Mouse (Mus musculus): ENCODE data around the gene Impdh1. TPM values are rescaled to one million over a fixed set of nuclear protein-coding genes. Genes with fewer than 3 reads are reported as not detected.
A peak's percentile ranks its signal among the peaks of the same experiment; 100 is the strongest.

Gene Impdh1
- polyA plus RNA-seq, 1 experiment, result 25.7 TPM

DNA sequence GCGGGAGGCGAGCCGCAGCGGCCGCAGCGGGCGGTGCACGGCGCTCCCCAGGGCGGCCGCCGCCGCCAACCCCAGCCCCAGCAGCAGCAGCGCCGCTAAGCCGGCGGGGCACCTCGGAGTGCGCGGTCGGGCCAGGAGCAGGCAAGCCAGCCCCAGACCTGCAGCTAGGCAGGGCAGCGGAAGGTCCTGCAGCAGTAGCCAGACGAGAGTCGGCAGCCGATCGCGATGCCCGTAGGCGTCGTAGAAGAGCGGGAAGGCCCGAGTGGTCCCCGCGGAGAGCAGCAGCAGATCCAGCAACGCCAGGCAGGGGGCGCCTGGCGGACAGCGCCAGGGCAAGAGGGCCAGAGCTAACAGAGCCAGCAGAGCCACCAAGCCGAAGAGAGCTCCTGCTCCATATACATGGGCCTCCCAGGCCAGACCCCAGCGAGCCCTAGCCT lies 45.2 kb downstream of the Impdh1 start:
- no peaks in the 10 kb centered on the region for H3K4me1 ChIP-seq (ENCODE audit: control insufficient read depth, insufficient read depth, low read length)
- H3K27ac ChIP-seq (ENCODE audit: insufficient read depth, low read length), result no peak overlapping the region
- H3K27me3 ChIP-seq (ENCODE audit: control insufficient read depth, insufficient read depth, low read length, poor library complexity, severe bottlenecking), result no peaks in the 10 kb centered on the region; the same call in 1 of the 2 replicates
- H3K9ac ChIP-seq (ENCODE audit: low read depth, poor library complexity, severe bottlenecking), result peak overlapping the region; percentile 64
- peak; percentile 76 for TF ChIP-seq CTCF (IDR thresholded peaks at IDR 0.05; ENCODE audit: low read depth, low read length)
- no peak for TF ChIP-seq POLR2A (IDR thresholded peaks at IDR 0.05; ENCODE audit: insufficient read depth, low read length)
- TF ChIP-seq EP300 (IDR thresholded peaks at IDR 0.05; ENCODE audit: insufficient read depth, low read depth, low read length), result no peak
- H3K36me3 ChIP-seq (ENCODE audit: control insufficient read depth, insufficient read depth, low read length, poor library complexity, severe bottlenecking), result no peaks in the 10 kb centered on the region
- peak overlapping the region; percentile 64 for H3K4me3 ChIP-seq (ENCODE audit: low read depth, low read length)
- no peaks in the 10 kb centered on the region for H3K9me3 ChIP-seq (replicated peaks; ENCODE audit: control insufficient read depth, insufficient read depth, low read length, poor library complexity, severe bottlenecking)

GRCm38 (mm10) chr6:29170063-29170921 lies 45.9 kb downstream of the Impdh1 start:
- TF ChIP-seq EP300 (IDR thresholded peaks at IDR 0.05; ENCODE audit: insufficient read depth, low read depth, low read length) (no peak), POLR2A (IDR thresholded peaks at IDR 0.05; ENCODE audit: insufficient read depth, low read length) (no peak), CTCF (IDR thresholded peaks at IDR 0.05; ENCODE audit: low read depth, low read length) (no peak)
- Histone ChIP-seq H3K4me3 (ENCODE audit: low read depth, low read length) (peak overlapping the region; percentile 64), H3K9me3 (replicated peaks; ENCODE audit: control insufficient read depth, insufficient read depth, low read length, poor library complexity, severe bottlenecking) (no peaks in the 10 kb centered on the region), H3K27me3 (ENCODE audit: control insufficient read depth, insufficient read depth, low read length, poor library complexity, severe bottlenecking) (no peaks in the 10 kb centered on the region; the same call in 1 of the 2 replicates), H3K4me1 (ENCODE audit: control insufficient read depth, insufficient read depth, low read length) (no peaks in the 10 kb centered on the region), H3K36me3 (ENCODE audit: control insufficient read depth, insufficient read depth, low read length, poor library complexity, severe bottlenecking) (no peaks in the 10 kb centered on the region), H3K9ac (ENCODE audit: low read depth, poor library complexity, severe bottlenecking) (peak overlapping the region; percentile 64), H3K27ac (ENCODE audit: insufficient read depth, low read length) (no peak overlapping the region)

DNA sequence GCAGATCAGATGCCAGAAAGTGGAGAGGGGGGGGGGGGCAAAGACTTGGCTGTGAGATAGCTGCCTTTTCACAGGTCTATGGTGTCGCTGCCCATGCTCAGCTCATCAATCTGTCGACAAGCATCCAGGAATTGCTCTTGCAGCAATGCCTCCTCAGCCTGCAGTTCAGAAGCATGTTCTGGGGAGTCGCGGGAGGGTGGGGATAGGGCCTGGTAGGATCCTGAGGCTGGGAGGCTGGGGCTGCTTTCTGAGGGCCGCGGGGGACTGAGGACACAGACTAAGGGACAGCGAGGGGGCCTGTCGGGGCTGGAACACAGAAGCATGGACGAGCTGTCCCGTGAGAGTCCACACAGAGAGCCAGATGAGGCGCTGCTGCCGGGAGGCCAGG lies 46.5 kb downstream of the Impdh1 start:
- no peaks in the 10 kb centered on the region for H3K36me3 ChIP-seq (ENCODE audit: control insufficient read depth, insufficient read depth, low read length, poor library complexity, severe bottlenecking)
- TF ChIP-seq POLR2A (IDR thresholded peaks at IDR 0.05; ENCODE audit: insufficient read depth, low read length) (no peak), EP300 (IDR thresholded peaks at IDR 0.05; ENCODE audit: insufficient read depth, low read depth, low read length) (no peak), CTCF (IDR thresholded peaks at IDR 0.05; ENCODE audit: low read depth, low read length) (no peak)
- no peaks in the 10 kb centered on the region for H3K4me1 ChIP-seq (ENCODE audit: control insufficient read depth, insufficient read depth, low read length)
- H3K27me3 ChIP-seq (ENCODE audit: control insufficient read depth, insufficient read depth, low read length, poor library complexity, severe bottlenecking), result no peaks in the 10 kb centered on the region; the same call in 1 of the 2 replicates
- no peaks in the 10 kb centered on the region for H3K9me3 ChIP-seq (replicated peaks; ENCODE audit: control insufficient read depth, insufficient read depth, low read length, poor library complexity, severe bottlenecking)
- peak overlapping the region; percentile 64 for H3K4me3 ChIP-seq (ENCODE audit: low read depth, low read length)
- H3K27ac ChIP-seq (ENCODE audit: insufficient read depth, low read length), result no peak overlapping the region
- peak overlapping the region; percentile 64 for H3K9ac ChIP-seq (ENCODE audit: low read depth, poor library complexity, severe bottlenecking)

DNA sequence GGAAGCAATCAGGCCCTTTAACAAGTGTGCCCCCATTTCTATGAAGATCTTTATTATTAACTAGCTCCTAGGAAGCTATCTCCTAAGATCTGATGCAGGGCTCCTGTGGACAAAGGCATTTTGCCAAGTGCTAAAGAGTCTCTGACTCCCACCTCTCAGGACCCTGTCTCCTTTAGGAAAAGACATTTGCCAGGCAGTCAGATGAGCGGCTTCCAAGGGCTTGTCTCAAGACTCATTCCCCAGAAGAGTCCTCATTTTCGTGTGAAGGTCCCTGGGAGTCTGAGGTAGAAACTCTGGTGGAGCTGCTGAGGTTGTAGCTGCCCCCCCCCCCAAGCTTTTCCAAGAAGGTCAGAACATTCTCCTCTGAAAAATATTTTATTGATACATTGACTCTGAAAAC lies 47.3 kb downstream of the Impdh1 start:
- TF ChIP-seq POLR2A (IDR thresholded peaks at IDR 0.05; ENCODE audit: insufficient read depth, low read length) (no peak), EP300 (IDR thresholded peaks at IDR 0.05; ENCODE audit: insufficient read depth, low read depth, low read length) (no peak), CTCF (IDR thresholded peaks at IDR 0.05; ENCODE audit: low read depth, low read length) (no peak)
- no peaks in the 10 kb centered on the region; the same call in 1 of the 2 replicates for H3K27me3 ChIP-seq (ENCODE audit: control insufficient read depth, insufficient read depth, low read length, poor library complexity, severe bottlenecking)

GRCm38 (mm10) chr6:29166196-29166595 lies 50.0 kb downstream of the Impdh1 start:
- Histone ChIP-seq H3K27me3 (ENCODE audit: control insufficient read depth, insufficient read depth, low read length, poor library complexity, severe bottlenecking) (no peaks in the 10 kb centered on the region; the same call in 1 of the 2 replicates), H3K27ac (ENCODE audit: insufficient read depth, low read length) (no peak overlapping the region), H3K36me3 (ENCODE audit: control insufficient read depth, insufficient read depth, low read length, poor library complexity, severe bottlenecking) (no peaks in the 10 kb centered on the region), H3K4me1 (ENCODE audit: control insufficient read depth, insufficient read depth, low read length) (no peaks in the 10 kb centered on the region), H3K9me3 (replicated peaks; ENCODE audit: control insufficient read depth, insufficient read depth, low read length, poor library complexity, severe bottlenecking) (no peaks in the 10 kb centered on the region), H3K9ac (ENCODE audit: low read depth, poor library complexity, severe bottlenecking) (no peak overlapping the region), H3K4me3 (ENCODE audit: low read depth, low read length) (no peak overlapping the region)
- TF ChIP-seq EP300 (IDR thresholded peaks at IDR 0.05; ENCODE audit: insufficient read depth, low read depth, low read length) (no peak), CTCF (IDR thresholded peaks at IDR 0.05; ENCODE audit: low read depth, low read length) (no peak), POLR2A (IDR thresholded peaks at IDR 0.05; ENCODE audit: insufficient read depth, low read length) (no peak)

More for the DNA sequence above, 47.3 kb downstream of the Impdh1 start:
- no peak overlapping the region for H3K4me3 ChIP-seq (ENCODE audit: low read depth, low read length)
- no peaks in the 10 kb centered on the region for H3K36me3 ChIP-seq (ENCODE audit: control insufficient read depth, insufficient read depth, low read length, poor library complexity, severe bottlenecking)
- no peaks in the 10 kb centered on the region for H3K4me1 ChIP-seq (ENCODE audit: control insufficient read depth, insufficient read depth, low read length)
- no peak overlapping the region for H3K27ac ChIP-seq (ENCODE audit: insufficient read depth, low read length)
- no peak overlapping the region for H3K9ac ChIP-seq (ENCODE audit: low read depth, poor library complexity, severe bottlenecking)
- no peaks in the 10 kb centered on the region for H3K9me3 ChIP-seq (replicated peaks; ENCODE audit: control insufficient read depth, insufficient read depth, low read length, poor library complexity, severe bottlenecking)

Data from ES-Bruce4 (cell line).